Mouse (Mus musculus) hindbrain, postnatal 0 days (tissue): ENCODE results near the gene Zfp112. TPM values are rescaled to one million over a fixed set of nuclear protein-coding genes. Genes with fewer than 3 reads are reported as not detected.
A peak's percentile ranks its signal among the peaks of the same experiment; 100 is the strongest.
"Not testable (repeated sequence)": the region's sequence is repeated elsewhere in the genome, so short reads cannot be mapped to it uniquely, and the experiment has no call there.

ENCODE experiments used
- ATAC-seq: fragments of 200-750 bp; cut with Nextera tagmentation; 2 replicates; pipeline ENCODE4 v1.8.0; 2017; ENCODE audit warnings: mild to moderate bottlenecking, moderate TSS enrichment, moderate library complexity
- DNase-seq: peaks from one replicate; pipeline ENCODE4 v3.0.0-alpha.2; 2015; ENCODE audit warnings: low spot score
- H3K27ac ChIP-seq: fragments of 300-500 bp; sonication (generic); 2 replicates; pipeline ENCODE4 v1.5.1; 2014; ENCODE audit warnings: mild to moderate bottlenecking
- H3K27me3 ChIP-seq: fragments of 300-500 bp; sonication (generic); 2 replicates; pipeline ENCODE4 v1.6.1; 2014; ENCODE audit warnings: low read length, mixed read lengths; ENCODE audit not compliant: insufficient read depth
- H3K36me3 ChIP-seq: fragments of 300-500 bp; sonication (generic); 2 replicates; pipeline ENCODE4 v1.6.1; 2014; ENCODE audit warnings: low read length, mixed read lengths; ENCODE audit not compliant: insufficient read depth
- H3K4me1 ChIP-seq: fragments of 300-500 bp; sonication (generic); 2 replicates; pipeline ENCODE4 v1.6.1; 2014; ENCODE audit warnings: antibody characterized with exemption, low read length, mixed read lengths; ENCODE audit not compliant: insufficient read depth
- H3K4me2 ChIP-seq: fragments of 300-500 bp; sonication (generic); 2 replicates; pipeline ENCODE4 v1.6.1; 2014; ENCODE audit warnings: low read depth, mild to moderate bottlenecking, low read length, moderate library complexity, mixed read lengths
- H3K4me3 ChIP-seq: fragments of 300-500 bp; sonication (generic); 2 replicates; pipeline ENCODE4 v1.5.1; 2014; ENCODE audit warnings: low read length
- H3K9ac ChIP-seq: fragments of 300-500 bp; sonication (generic); replicated peaks from 2 replicates; pipeline ENCODE4 v1.6.1; 2014; ENCODE audit warnings: mild to moderate bottlenecking, low read length, moderate library complexity, mixed read lengths
- H3K9me3 ChIP-seq: fragments of 300-500 bp; sonication (generic); 2 replicates; pipeline ENCODE4 v1.6.1; 2016; ENCODE audit warnings: low read length, mixed read lengths
- CTCF ChIP-seq: IDR thresholded peaks from 2 replicates; pipeline ENCODE4 v1.5.1; 2016; ENCODE audit warnings: antibody characterized with exemption, control low read depth, low read depth
- WGBS: fragments of 180-500 bp; shearing (Covaris S2); extraction: QIAGEN DNeasy Blood & Tissue Kit; methylation state at CpG from one replicate; pipeline ENCODE4 v1.1.7; 2014; 5-methylcytosine and 5-hydroxymethylcytosine counted together
- polyA plus RNA-seq: library from polyadenylated mRNA; unstranded; fragments of >200 nt; fragmentation: Nextera tagmentation; extraction: Ambion mirVana; gene quantifications from 2 replicates; pipeline ENCODE4 v1.2.1, GENCODE M21; 2015
- total RNA-seq: library from RNA; depleted of rRNA; stranded (reverse); fragments of >200 nt; gene quantifications from 2 replicates; pipeline ENCODE4 v1.2.3, GENCODE M21; 2014; rRNA removed

Zfp112 gene
- total RNA-seq (5.0 and 7.3 TPM in 2 replicates), polyA plus RNA-seq (4.1 and 4.5 TPM in 2 replicates)

DNA sequence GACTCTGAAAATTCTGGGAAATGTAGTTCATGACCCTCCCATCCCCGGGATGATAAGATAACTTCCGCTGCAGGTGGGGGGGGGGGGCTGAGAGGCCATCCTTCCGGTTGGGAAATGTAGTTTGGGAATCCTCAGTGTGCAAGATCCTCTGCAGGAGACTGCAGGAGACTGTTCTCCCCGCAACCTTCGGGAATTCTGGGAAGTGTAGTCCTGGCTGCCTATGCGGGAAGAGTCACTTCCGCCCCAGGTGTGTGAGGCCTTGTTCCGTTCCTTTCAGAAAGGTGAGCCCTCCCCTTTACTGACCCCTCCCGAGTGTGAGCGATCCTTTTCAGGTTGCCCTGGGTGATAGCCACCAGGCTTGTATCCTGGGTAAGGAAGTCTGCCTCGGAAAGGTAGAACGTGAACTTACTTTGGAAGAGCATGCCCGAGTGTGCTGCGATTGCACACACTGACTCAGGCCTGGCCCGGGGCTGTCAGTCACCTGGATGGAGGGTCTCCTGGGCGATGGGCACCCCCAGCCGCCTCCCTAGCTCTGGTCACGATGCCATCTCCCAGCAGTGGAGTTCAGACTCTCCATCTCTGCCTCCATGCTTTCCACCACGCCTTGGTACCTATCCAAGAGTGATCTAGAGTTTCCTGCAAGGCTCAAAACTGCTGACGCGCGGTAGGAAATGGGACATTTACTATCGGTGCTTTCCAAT lies at the start of gene Zfp112:
Gene Zfp112, plus strand, starts transcription at position 159 of the 701 bp plus-strand sequence.
- DNase-seq (peak; percentile 96), ATAC-seq (peak; percentile 99)
- peak within 1 kb of the TSS; percentile 76 for H3K4me3 ChIP-seq
- H3K27ac ChIP-seq = peak within 1 kb of the TSS; percentile 75
- 0 out of 2 replicates have a peak, but pooled peaks have one; percentile 11 for TF ChIP-seq CTCF
- H3K4me1 ChIP-seq = 0 out of 2 replicates have a peak, but pooled peaks cover 8% of the 10 kb centered on the region
- peaks cover 9% of the 10 kb centered on the region; the same call in 1 of the 2 replicates for H3K36me3 ChIP-seq
- 1% methylated on average over 23 of the region's 23 CpGs for WGBS
- H3K9me3 ChIP-seq = peaks cover 17% of the 10 kb centered on the region
- peak within 1 kb of the TSS; percentile 67 for H3K4me2 ChIP-seq
- peak within 1 kb of the TSS; percentile 70 for H3K9ac ChIP-seq
- no peaks in the 10 kb centered on the region for H3K27me3 ChIP-seq

DNA sequence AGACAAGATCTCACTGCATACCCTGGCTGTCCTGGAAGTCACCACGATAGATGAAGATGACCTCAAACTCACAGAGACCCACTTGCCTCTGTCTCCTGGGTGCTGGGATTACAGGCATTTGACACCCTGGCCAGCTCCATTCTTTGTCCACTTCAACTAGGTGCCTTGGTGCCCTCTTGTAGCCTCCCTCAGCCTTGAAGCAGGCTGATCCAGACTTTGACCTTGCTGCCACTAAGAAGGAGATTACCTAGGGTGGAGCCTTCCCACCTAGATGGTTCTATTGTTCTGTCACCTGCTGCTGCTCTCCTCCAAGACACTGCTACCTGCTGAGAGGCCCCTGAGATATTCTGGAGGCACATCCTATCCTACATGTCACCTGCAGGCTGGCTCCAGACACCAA lies 37.7 kb upstream of the Zfp112 start:
- 36% methylated on average over 1 of the region's 1 CpGs for WGBS

DNA sequence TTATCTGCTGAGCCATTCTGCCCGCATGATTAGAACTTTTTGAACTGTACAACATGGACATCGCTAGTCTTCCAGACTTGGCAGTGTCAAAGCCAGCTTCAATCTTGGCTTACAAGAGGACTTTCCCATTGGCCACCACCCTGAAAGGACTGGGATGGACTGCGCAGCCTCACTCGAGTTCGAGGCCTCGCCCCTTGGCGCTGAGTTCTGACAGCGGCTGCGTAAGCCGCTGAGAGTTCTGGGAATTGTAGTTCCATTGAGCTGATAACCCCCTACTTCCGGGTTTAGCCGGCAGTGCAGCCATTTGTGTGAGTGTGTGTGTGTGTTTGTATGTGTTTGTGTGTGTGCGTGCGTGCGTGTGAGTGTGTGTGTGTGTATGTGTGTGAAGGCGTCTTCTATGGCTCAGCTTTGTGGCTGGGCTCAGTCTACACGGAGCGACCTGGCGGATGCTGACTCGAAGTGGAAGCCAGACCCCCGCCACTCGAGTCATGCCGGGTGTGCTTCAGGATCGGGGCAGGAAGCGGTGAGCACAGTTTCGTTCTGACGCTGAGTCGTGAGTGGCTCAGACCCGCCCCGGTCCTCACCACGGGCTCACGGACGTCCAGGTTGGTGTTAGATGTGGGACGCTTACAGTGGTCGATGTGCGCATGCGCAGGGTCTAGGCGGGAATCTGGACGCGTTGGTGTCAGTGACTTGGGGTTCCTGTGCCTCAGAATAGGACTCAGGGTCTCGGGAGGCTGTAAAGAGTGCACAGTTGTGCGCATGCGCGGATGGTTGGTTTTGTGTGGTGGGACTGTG lies 30.3 kb upstream of the Zfp112 start, which contains the start of gene Zfp180:
Gene Zfp180, plus strand, starts transcription at position 291 of the 798 bp plus-strand sequence.
- H3K4me1 ChIP-seq = peaks cover 10% of the 10 kb centered on the region; the same call in 1 of the 2 replicates
- peak within 1 kb of the TSS; percentile 73 for H3K4me3 ChIP-seq
- 18% methylated on average over 44 of the region's 44 CpGs for WGBS
- ATAC-seq (peak; percentile 99), DNase-seq (peak; percentile 100)
- H3K36me3 ChIP-seq = no peaks in the 10 kb centered on the region
- no peaks in the 10 kb centered on the region for H3K27me3 ChIP-seq
- peak within 1 kb of the TSS; percentile 79 for H3K27ac ChIP-seq
- H3K9me3 ChIP-seq = peaks cover 3% of the 10 kb centered on the region; the same call in 1 of the 2 replicates
- TF ChIP-seq CTCF = peak; percentile 7; the same call in 1 of the 2 replicates
- peak within 1 kb of the TSS; percentile 71 for H3K4me2 ChIP-seq
- peak within 1 kb of the TSS; percentile 71 for H3K9ac ChIP-seq

More for the DNA sequence above, 37.7 kb upstream of the Zfp112 start:
- not testable (repeated sequence) for H3K9me3 ChIP-seq, H3K36me3 ChIP-seq, H3K4me2 ChIP-seq, DNase-seq, H3K27ac ChIP-seq, H3K4me1 ChIP-seq, H3K27me3 ChIP-seq, H3K4me3 ChIP-seq, H3K9ac ChIP-seq, ATAC-seq

DNA sequence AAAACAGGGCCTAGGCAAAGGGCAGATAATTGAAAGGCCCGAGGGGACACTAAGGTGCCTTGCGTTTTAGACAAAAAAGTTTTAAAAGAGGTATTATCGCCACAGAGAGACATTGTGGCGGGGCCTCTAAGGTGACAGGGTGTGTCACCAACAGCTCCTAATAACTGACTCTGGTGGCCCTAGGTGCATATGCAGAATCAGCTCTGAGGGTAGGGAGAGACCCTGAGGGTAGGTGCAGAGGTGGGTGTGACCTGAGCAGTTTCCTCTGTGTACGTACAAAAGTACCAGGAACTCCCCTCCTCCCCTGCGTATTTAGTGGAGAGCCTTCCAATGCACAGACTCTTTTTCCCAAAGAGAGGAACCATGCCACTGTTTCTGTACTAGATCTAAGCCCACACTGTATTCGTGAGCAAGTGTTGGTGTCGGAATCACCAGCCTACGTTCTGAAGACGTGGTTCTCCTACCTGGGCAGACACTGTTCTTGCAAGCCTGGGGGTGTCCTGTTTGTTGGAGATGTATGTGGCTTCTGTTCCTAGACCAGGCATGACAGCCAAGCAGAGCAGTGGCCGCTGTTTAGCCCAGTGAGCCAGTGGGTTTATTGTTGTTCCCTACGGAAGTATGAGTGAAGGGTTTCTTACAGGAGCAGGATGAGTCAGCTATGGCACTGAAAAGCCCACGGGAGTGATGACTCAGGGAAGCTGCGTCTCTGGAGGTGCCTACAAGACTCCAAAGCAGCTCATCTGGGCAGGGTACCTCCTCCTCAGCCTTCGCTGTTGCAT lies 29.5 kb upstream of the Zfp112 start:
- DNase-seq = no peak
- H3K4me1 ChIP-seq = peaks cover 10% of the 10 kb centered on the region; the same call in 1 of the 2 replicates
- peak overlapping the region; percentile 71 for H3K4me2 ChIP-seq
- peak overlapping the region; percentile 79 for H3K27ac ChIP-seq
- WGBS = 55% methylated on average over 15 of the region's 15 CpGs
- peak overlapping the region; percentile 73 for H3K4me3 ChIP-seq
- H3K27me3 ChIP-seq = no peaks in the 10 kb centered on the region
- H3K9me3 ChIP-seq = peaks cover 3% of the 10 kb centered on the region; the same call in 1 of the 2 replicates
- peak overlapping the region; percentile 71 for H3K9ac ChIP-seq
- TF ChIP-seq CTCF = no peak
- no peaks in the 10 kb centered on the region for H3K36me3 ChIP-seq
- ATAC-seq = peak; percentile 22; the same call in 1 of the 2 replicates

DNA sequence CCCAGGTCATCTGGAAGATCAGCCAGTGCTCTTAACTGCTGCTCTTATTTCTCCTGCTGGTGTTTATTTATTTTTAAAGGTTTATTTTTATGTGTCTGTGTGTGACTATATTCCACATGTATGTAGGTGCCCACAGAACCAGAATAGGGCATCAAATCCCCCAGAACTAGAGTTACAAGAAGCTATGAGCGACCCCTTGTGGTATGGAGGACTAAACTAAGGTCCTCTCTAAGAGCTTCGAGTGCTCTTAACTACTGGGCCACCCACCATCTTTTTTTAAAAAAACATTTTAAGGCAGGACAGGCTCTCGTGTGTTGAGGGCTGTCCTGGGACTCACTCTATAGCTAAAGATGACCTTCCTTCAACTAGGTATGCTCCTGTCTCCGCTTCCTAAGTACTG lies 25.2 kb upstream of the Zfp112 start:
- Histone ChIP-seq H3K9ac (no peak overlapping the region), H3K4me3 (no peak overlapping the region), H3K4me2 (no peak overlapping the region), H3K27ac (no peak overlapping the region), H3K9me3 (peaks cover 3% of the 10 kb centered on the region; the same call in 1 of the 2 replicates), H3K36me3 (no peaks in the 10 kb centered on the region), H3K4me1 (peaks cover 10% of the 10 kb centered on the region; the same call in 1 of the 2 replicates), H3K27me3 (no peaks in the 10 kb centered on the region)
- 98% methylated on average over 4 of the region's 4 CpGs for WGBS
- no peak for DNase-seq
- TF ChIP-seq CTCF = no peak
- no peak for ATAC-seq
